Mouse (Mus musculus) neural tube, embryonic 15.5 days (tissue): ENCODE measurements around the gene Triobp. TPM values are rescaled to one million over a fixed set of nuclear protein-coding genes. Genes with fewer than 3 reads are reported as not detected.
"Not testable (repeated sequence)": the region's sequence is repeated elsewhere in the genome, so short reads cannot be mapped to it uniquely, and the experiment has no call there.

ENCODE experiments used
- ATAC-seq: fragments of 200-750 bp; cut with Nextera tagmentation; 2 replicates; pipeline ENCODE4 v1.8.0; 2017; ENCODE audit warnings: mild to moderate bottlenecking, moderate TSS enrichment, moderate library complexity; ENCODE audit not compliant: low FRiP score
- H3K27ac ChIP-seq: fragments of 300-500 bp; sonication (generic); replicated peaks from 2 replicates; pipeline ENCODE4 v1.5.1; 2015; ENCODE audit warnings: mild to moderate bottlenecking, inconsistent platforms
- H3K27me3 ChIP-seq: fragments of 300-500 bp; sonication (generic); replicated peaks from 2 replicates; pipeline ENCODE4 v1.6.1; 2015; ENCODE audit warnings: inconsistent platforms
- H3K36me3 ChIP-seq: fragments of 300-500 bp; sonication (generic); 2 replicates; pipeline ENCODE4 v1.6.1; 2015; ENCODE audit warnings: inconsistent platforms
- H3K4me1 ChIP-seq: fragments of 300-500 bp; sonication (generic); 2 replicates; pipeline ENCODE4 v1.6.1; 2015; ENCODE audit warnings: inconsistent platforms
- H3K4me2 ChIP-seq: fragments of 300-500 bp; sonication (generic); 2 replicates; pipeline ENCODE4 v1.6.1; 2015; ENCODE audit warnings: inconsistent platforms, mild to moderate bottlenecking, moderate library complexity
- H3K4me3 ChIP-seq: fragments of 300-500 bp; sonication (generic); replicated peaks from 2 replicates; pipeline ENCODE4 v1.5.1; 2015; ENCODE audit warnings: mild to moderate bottlenecking, inconsistent platforms
- H3K9ac ChIP-seq: fragments of 300-500 bp; sonication (generic); replicated peaks from 2 replicates; pipeline ENCODE4 v1.6.1; 2015; ENCODE audit warnings: mild to moderate bottlenecking, inconsistent platforms
- H3K9me3 ChIP-seq: fragments of 300-500 bp; sonication (generic); replicated peaks from 2 replicates; pipeline ENCODE4 v1.6.1; 2016; ENCODE audit warnings: inconsistent platforms
- WGBS: fragments of 180-500 bp; shearing (Covaris S2); methylation state at CpG from one replicate; pipeline ENCODE4 v1.1.7; 2015; ENCODE audit warnings: mixed read lengths; 5-methylcytosine and 5-hydroxymethylcytosine counted together
- polyA plus RNA-seq: library from polyadenylated mRNA; unstranded; fragments of >200 nt; fragmentation: Nextera tagmentation; extraction: Ambion mirVana; gene quantifications from 2 replicates; pipeline ENCODE4 v1.2.1, GENCODE M21; 2015

The Triobp gene
- polyA plus RNA-seq, 1 experiment from 2014 or later: 30.6 TPM

DNA sequence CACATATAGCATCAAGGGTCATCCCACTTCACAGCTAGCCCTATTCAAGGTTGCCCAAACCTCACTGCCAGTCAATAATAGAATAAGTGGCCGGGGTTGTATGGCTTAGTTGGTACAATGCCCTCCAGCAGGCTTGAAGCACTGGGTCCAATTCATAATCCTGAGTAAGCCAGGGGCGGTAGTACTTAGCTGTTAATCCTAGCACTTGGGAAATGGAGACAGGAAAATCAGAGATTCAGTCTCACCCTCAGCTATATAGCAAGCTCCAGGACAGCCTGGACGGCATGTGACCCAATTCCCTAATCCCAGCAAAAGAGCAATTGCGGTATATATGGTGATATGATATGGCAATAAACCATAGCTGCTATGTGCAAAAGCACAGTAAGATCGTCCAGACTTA, 59.5 kb downstream of the Triobp start:
- no peak overlapping the region for H3K4me2 ChIP-seq
- H3K9ac ChIP-seq: no peak overlapping the region
- no peaks in the 10 kb centered on the region for H3K9me3 ChIP-seq
- no peak for ATAC-seq
- H3K36me3 ChIP-seq: peaks cover 46% of the 10 kb centered on the region
- no peaks in the 10 kb centered on the region for H3K27me3 ChIP-seq
- H3K4me1 ChIP-seq: no peaks in the 10 kb centered on the region
- 92% methylated on average over 5 of the region's 5 CpGs for WGBS
- H3K4me3 ChIP-seq: no peak overlapping the region
- no peak overlapping the region for H3K27ac ChIP-seq

DNA sequence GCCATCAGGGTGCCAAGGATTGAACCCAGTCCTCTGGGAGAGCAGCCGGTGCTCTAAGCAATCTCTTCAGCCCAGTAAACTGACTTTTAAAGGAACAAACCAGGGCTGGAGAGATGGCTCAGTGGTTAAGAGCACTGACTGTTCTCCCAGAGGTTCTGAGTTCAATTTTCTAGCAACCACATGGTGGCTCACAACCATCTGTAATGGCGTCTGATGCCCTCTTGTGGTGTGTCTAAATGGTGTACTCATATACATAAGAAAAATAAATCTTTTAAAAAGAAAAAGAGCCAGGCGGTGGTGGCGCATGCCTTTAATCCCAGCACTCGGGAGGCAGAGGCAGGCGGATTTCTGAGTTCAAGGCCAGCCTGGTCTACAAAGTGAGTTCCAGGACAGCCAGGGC, 60.3 kb downstream of the Triobp start:
- peaks cover 39% of the 10 kb centered on the region for H3K36me3 ChIP-seq
- not testable (repeated sequence) for H3K27me3 ChIP-seq, H3K4me2 ChIP-seq, H3K4me1 ChIP-seq, H3K9me3 ChIP-seq, H3K9ac ChIP-seq, H3K27ac ChIP-seq, ATAC-seq, H3K4me3 ChIP-seq
- 88% methylated on average over 6 of the region's 6 CpGs for WGBS

- no peak overlapping the region for H3K4me2 ChIP-seq
- WGBS: 61% methylated on average over 5 of the region's 5 CpGs
- H3K27ac ChIP-seq: no peak overlapping the region
- ATAC-seq: no peak
- no peaks in the 10 kb centered on the region for H3K9me3 ChIP-seq
- H3K9ac ChIP-seq: no peak overlapping the region
- no peak overlapping the region for H3K4me3 ChIP-seq
- peaks cover 20% of the 10 kb centered on the region for H3K36me3 ChIP-seq
- no peaks in the 10 kb centered on the region for H3K4me1 ChIP-seq
- no peaks in the 10 kb centered on the region for H3K27me3 ChIP-seq
Observed at GRCm38 (mm10) chr15:79009734-79010133, 62.2 kb downstream of the Triobp start.

DNA sequence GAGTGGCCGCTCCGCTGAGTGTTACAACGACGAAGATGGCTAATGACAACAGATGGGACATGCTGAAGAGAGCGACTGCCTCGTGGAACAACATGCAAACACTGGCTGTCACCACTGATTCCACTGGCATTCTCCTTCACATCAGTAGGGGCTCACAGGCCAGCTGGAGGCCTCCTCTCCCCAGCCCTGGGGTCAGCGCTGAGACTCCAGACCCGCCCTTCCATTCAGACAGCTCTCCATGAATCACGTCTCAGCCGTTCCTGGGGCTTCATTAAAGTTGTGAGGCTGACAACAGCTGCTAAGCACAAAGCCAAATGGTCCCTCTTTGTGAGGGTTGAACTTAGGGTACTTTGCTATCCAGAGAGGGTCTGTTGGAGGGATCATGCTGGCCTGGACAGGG, 64.0 kb downstream of the Triobp start:
- no peak overlapping the region for H3K4me2 ChIP-seq
- no peaks in the 10 kb centered on the region for H3K9me3 ChIP-seq
- WGBS: 27% methylated on average over 10 of the region's 10 CpGs
- H3K27ac ChIP-seq: no peak overlapping the region
- no peaks in the 10 kb centered on the region for H3K27me3 ChIP-seq
- H3K4me3 ChIP-seq: no peak overlapping the region
- H3K4me1 ChIP-seq: no peaks in the 10 kb centered on the region
- no peak overlapping the region for H3K9ac ChIP-seq
- no peak for ATAC-seq
- H3K36me3 ChIP-seq: peaks cover 4% of the 10 kb centered on the region

GRCm38 (mm10) chr15:79013382-79013781, 65.9 kb downstream of the Triobp start:
- no peak overlapping the region for H3K9ac ChIP-seq
- H3K36me3 ChIP-seq: no peaks in the 10 kb centered on the region
- H3K4me1 ChIP-seq: no peaks in the 10 kb centered on the region
- H3K4me3 ChIP-seq: no peak overlapping the region
- H3K27ac ChIP-seq: no peak overlapping the region
- ATAC-seq: no peak
- no peaks in the 10 kb centered on the region for H3K27me3 ChIP-seq
- 42% methylated on average over 7 of the region's 7 CpGs for WGBS
- H3K9me3 ChIP-seq: no peaks in the 10 kb centered on the region
- no peak overlapping the region for H3K4me2 ChIP-seq

DNA sequence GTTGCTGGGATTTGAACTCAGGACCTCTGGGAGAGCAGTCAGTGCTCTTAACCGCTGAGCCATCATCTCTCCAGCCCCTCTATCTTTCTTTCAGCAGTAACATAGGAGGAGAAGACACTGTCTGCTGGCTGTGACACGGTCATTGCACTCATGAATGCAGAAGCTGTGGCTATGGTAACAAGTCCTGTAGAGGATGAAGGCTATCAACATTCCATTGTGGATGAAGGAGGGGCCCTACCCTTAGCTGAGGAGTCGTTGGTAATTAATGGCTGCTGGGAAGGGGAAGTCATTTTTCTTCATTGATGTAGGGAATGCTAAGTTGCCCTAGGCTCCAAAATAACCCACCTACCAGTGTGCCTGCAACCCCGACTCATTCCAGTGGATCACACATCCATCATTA, 70.7 kb downstream of the Triobp start:
- H3K4me2 ChIP-seq: no peak overlapping the region
- no peaks in the 10 kb centered on the region for H3K4me1 ChIP-seq
- H3K36me3 ChIP-seq: no peaks in the 10 kb centered on the region
- H3K9me3 ChIP-seq: no peaks in the 10 kb centered on the region
- H3K27ac ChIP-seq: no peak overlapping the region
- H3K4me3 ChIP-seq: no peak overlapping the region
- 26% methylated on average over 4 of the region's 4 CpGs for WGBS
- no peaks in the 10 kb centered on the region for H3K27me3 ChIP-seq
- ATAC-seq: no peak
- H3K9ac ChIP-seq: no peak overlapping the region

- no peak overlapping the region for H3K4me3 ChIP-seq
- H3K9ac ChIP-seq: no peak overlapping the region
- no peaks in the 10 kb centered on the region for H3K4me1 ChIP-seq
- H3K9me3 ChIP-seq: no peaks in the 10 kb centered on the region
- H3K27me3 ChIP-seq: no peaks in the 10 kb centered on the region; the same call in 1 of the 2 replicates
- no peaks in the 10 kb centered on the region for H3K36me3 ChIP-seq
- H3K27ac ChIP-seq: no peak overlapping the region
- ATAC-seq: no peak
- H3K4me2 ChIP-seq: no peak overlapping the region
- 58% methylated on average over 3 of the region's 3 CpGs for WGBS
Observed at GRCm38 (mm10) chr15:79018886-79019285, 71.4 kb downstream of the Triobp start.

DNA sequence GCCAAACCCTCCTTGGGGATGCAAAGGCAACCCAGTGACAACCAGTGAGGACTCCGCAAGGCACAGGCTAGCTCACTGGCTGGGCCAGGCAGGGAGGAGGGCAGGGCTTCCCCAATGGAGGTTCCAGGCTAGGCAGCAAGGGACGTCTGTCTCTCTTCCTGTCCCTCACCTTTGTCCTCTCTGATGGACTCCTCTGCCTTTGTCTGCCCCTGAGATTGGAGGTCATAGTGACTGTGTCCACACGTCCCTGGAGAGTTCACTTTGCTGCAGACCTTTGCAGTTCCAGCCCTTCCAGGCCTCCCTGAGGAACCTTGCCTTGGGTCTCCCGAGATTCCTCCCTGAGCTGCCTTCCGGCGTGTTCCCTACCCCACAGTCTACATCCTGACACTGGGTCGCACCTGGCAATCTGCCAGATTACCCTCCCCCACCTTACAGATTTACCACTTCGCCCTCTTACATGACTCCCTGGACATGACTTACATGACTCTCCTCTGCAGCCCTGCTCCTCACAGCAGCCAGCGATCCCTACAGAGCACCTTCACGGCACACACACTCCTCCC, 75.2 kb downstream of the Triobp start:
- Histone ChIP-seq H3K4me1 (peaks cover 24% of the 10 kb centered on the region), H3K9ac (no peak overlapping the region), H3K27ac (no peak overlapping the region), H3K9me3 (no peaks in the 10 kb centered on the region), H3K36me3 (no peaks in the 10 kb centered on the region), H3K27me3 (no peaks in the 10 kb centered on the region; the same call in 1 of the 2 replicates), H3K4me2 (no peak overlapping the region), H3K4me3 (no peak overlapping the region)
- no peak for ATAC-seq
- WGBS: 60% methylated on average over 10 of the region's 10 CpGs

- WGBS: 46% methylated on average over 1 of the region's 1 CpGs
Observed at GRCm38 (mm10) chr15:79023366-79023765, 75.8 kb downstream of the Triobp start.

GRCm38 (mm10) chr15:79025687-79026308, 78.3 kb downstream of the Triobp start:
- no peaks in the 10 kb centered on the region for H3K9me3 ChIP-seq
- H3K9ac ChIP-seq: 0 out of 2 replicates have a peak overlapping the region, but pooled peaks have one; percentile 26
- peaks cover 41% of the 10 kb centered on the region for H3K4me1 ChIP-seq
- WGBS: 12% methylated on average over 15 of the region's 18 CpGs
- ATAC-seq: no peak
- no peaks in the 10 kb centered on the region for H3K36me3 ChIP-seq
- H3K27ac ChIP-seq: no peak overlapping the region
- H3K27me3 ChIP-seq: no peaks in the 10 kb centered on the region; the same call in 1 of the 2 replicates
- H3K4me3 ChIP-seq: peak overlapping the region; percentile 10
- peak overlapping the region; percentile 50 for H3K4me2 ChIP-seq

More at GRCm38 (mm10) chr15:79023366-79023765, 75.8 kb downstream of the Triobp start:
- H3K27ac ChIP-seq: no peak overlapping the region
- H3K4me1 ChIP-seq: peaks cover 26% of the 10 kb centered on the region
- ATAC-seq: no peak
- no peak overlapping the region for H3K4me3 ChIP-seq
- H3K27me3 ChIP-seq: no peaks in the 10 kb centered on the region; the same call in 1 of the 2 replicates
- no peak overlapping the region for H3K9ac ChIP-seq
- H3K9me3 ChIP-seq: no peaks in the 10 kb centered on the region
- H3K36me3 ChIP-seq: no peaks in the 10 kb centered on the region
- H3K4me2 ChIP-seq: no peak overlapping the region

- peak overlapping the region; percentile 92; the same call in 1 of the 2 replicates for H3K27ac ChIP-seq
- H3K27me3 ChIP-seq: no peaks in the 10 kb centered on the region; the same call in 1 of the 2 replicates
- ATAC-seq: no peak
- no peak overlapping the region for H3K9ac ChIP-seq
- WGBS: 34% methylated on average over 14 of the region's 14 CpGs
- H3K9me3 ChIP-seq: no peaks in the 10 kb centered on the region
- peaks cover 50% of the 10 kb centered on the region for H3K4me1 ChIP-seq
- H3K36me3 ChIP-seq: no peaks in the 10 kb centered on the region
- peak overlapping the region; percentile 99 for H3K4me2 ChIP-seq
- H3K4me3 ChIP-seq: peak overlapping the region; percentile 60; the same call in 1 of the 2 replicates
Observed at GRCm38 (mm10) chr15:79026511-79027290, 79.2 kb downstream of the Triobp start.
